Mouse (Mus musculus) C2C12 (cell line): ENCODE measurements around the gene Aars2. TPM values are rescaled to one million over a fixed set of nuclear protein-coding genes. Genes with fewer than 3 reads are reported as not detected.

Source experiments
- H3K27me3 ChIP-seq: one replicate; pipeline ENCODE4 v1.6.1; 2011; ENCODE audit not compliant: control insufficient read depth, insufficient read depth, insufficient read length
- H3K36me3 ChIP-seq: one replicate; pipeline ENCODE4 v1.6.1; 2011; ENCODE audit not compliant: control insufficient read depth, insufficient read depth
- H3K4me3 ChIP-seq: one replicate; pipeline ENCODE4 v1.5.1; 2011; ENCODE audit warnings: mild to moderate bottlenecking, control low read depth; ENCODE audit not compliant: poor library complexity, insufficient read depth, severe bottlenecking
- H3K79me2 ChIP-seq: one replicate; pipeline ENCODE4 v1.6.1; 2011; ENCODE audit not compliant: control insufficient read depth, insufficient read depth
- H3K79me3 ChIP-seq: one replicate; pipeline ENCODE4 v1.6.1; 2011; ENCODE audit warnings: low read depth, control low read depth
- H3ac ChIP-seq: one replicate; pipeline ENCODE3; 2011; ENCODE audit warnings: low read depth; ENCODE audit not compliant: control insufficient read depth, insufficient read length
- CEBPB ChIP-seq: IDR thresholded peaks from one replicate; pipeline ENCODE4 v1.6.1; 2011; ENCODE audit warnings: low read depth, mild to moderate bottlenecking, control low read depth, moderate library complexity
- CTCF ChIP-seq: IDR thresholded peaks from one replicate; pipeline ENCODE4 v1.5.1; 2011; ENCODE audit not compliant: control insufficient read depth, insufficient read depth, insufficient read length
- FOSL1 ChIP-seq: IDR thresholded peaks from one replicate; pipeline ENCODE4 v1.8.0; 2011; ENCODE audit warnings: mild to moderate bottlenecking, low read length; ENCODE audit not compliant: poor library complexity, insufficient read depth, severe bottlenecking
- MAX ChIP-seq: IDR thresholded peaks from one replicate; pipeline ENCODE4 v1.6.1; 2011; ENCODE audit warnings: mild to moderate bottlenecking, control low read depth
- MYOD1 ChIP-seq: IDR thresholded peaks from one replicate; pipeline ENCODE4 v1.6.1; 2011; ENCODE audit warnings: low read depth; ENCODE audit not compliant: control insufficient read depth, insufficient read length
- MYOG ChIP-seq: IDR thresholded peaks from one replicate; pipeline ENCODE4 v1.6.1; 2011; ENCODE audit not compliant: control insufficient read depth, insufficient read length; ENCODE audit errors: extremely low read depth
- USF1 ChIP-seq: IDR thresholded peaks from one replicate; pipeline ENCODE4 v1.6.1; 2011; ENCODE audit warnings: low read depth, mild to moderate bottlenecking, control low read depth, moderate library complexity
- polyA plus RNA-seq: library from polyadenylated mRNA; unstranded; fragments of >200 nt; fragmentation: generic; extraction: Trizol; gene quantifications from one replicate; pipeline ENCODE4 v1.2.1, GENCODE M21; 2012; ENCODE audit warnings: missing spikeins

Gene Aars2
- polyA plus RNA-seq, 1 experiment = 14.3 TPM

DNA sequence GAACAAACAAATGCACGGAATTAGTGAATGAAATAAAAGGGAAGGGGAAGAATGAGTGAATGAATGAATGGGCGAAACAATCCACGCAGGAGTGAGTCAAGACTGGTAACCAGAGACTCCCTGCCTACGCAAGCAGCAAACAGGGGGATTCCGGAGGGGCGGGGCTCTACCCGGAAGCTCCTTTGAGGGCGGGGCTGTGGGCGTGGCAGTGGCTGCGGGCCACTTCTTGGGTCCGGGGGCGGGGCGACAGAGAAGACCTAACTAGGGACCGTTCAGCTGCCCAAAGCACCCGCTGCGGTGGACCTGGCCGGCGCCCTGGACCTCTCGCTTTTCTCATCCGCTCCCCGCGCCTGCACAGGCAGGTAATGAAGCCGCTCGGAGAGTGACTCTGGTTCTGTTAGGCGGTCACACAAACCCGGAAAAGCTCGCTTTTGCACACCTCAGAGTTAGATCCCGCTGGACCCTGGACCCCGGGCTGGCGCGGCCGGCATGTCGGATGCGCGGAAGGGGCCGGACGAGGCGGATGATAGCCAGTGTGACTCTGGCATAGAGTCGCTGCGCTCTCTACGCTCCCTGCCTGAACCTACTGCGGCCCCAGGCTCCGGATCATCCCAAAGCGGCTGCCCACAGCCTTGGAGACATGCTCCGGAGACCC, 48.9 kb downstream of the Aars2 start, which contains the start of gene Nfkbie:
TSS of gene Nfkbie (plus strand) at position 252 of the 655 bp plus-strand sequence.
- H3ac ChIP-seq = peak within 1 kb of the TSS; percentile 52
- H3K36me3 ChIP-seq = no peaks in the 10 kb centered on the region
- peak within 1 kb of the TSS; percentile 42 for H3K4me3 ChIP-seq
- peaks cover 10% of the 10 kb centered on the region for H3K79me2 ChIP-seq
- TF ChIP-seq MYOG = no peak
- no peak for TF ChIP-seq FOSL1
- TF ChIP-seq CEBPB = no peak
- no peak for TF ChIP-seq USF1
- TF ChIP-seq CTCF = no peak
- no peak for TF ChIP-seq MYOD1
- no peak for TF ChIP-seq MAX
- no peaks in the 10 kb centered on the region for H3K27me3 ChIP-seq
- H3K79me3 ChIP-seq = no peaks in the 10 kb centered on the region

DNA sequence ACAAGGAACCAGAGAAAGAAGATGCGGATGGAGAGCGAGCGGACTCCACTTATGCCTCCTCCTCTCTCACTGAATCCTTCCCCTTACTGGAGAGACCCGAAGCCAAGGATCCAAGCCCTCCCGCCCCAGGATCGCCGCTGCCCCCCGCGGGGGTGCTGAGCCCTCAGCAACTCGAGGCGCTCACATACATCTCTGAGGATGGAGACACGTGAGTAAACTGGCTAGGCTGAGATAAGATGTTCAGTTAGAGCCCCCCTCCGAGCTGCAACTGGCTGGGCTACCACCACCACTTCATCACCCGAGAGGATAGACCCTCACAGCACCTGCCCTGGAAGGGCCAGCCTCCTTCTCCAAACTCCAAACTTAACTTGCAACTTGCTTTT, 49.5 kb downstream of the Aars2 start:
- Histone ChIP-seq H3K79me3 (no peaks in the 10 kb centered on the region), H3ac (peak overlapping the region; percentile 52), H3K79me2 (peaks cover 10% of the 10 kb centered on the region), H3K27me3 (no peaks in the 10 kb centered on the region), H3K4me3 (peak overlapping the region; percentile 42), H3K36me3 (no peaks in the 10 kb centered on the region)
- TF ChIP-seq MYOG = no peak
- no peak for TF ChIP-seq USF1
- TF ChIP-seq MYOD1 = no peak
- TF ChIP-seq CEBPB = no peak
- TF ChIP-seq FOSL1 = no peak
- TF ChIP-seq MAX = no peak
- no peak for TF ChIP-seq CTCF

DNA sequence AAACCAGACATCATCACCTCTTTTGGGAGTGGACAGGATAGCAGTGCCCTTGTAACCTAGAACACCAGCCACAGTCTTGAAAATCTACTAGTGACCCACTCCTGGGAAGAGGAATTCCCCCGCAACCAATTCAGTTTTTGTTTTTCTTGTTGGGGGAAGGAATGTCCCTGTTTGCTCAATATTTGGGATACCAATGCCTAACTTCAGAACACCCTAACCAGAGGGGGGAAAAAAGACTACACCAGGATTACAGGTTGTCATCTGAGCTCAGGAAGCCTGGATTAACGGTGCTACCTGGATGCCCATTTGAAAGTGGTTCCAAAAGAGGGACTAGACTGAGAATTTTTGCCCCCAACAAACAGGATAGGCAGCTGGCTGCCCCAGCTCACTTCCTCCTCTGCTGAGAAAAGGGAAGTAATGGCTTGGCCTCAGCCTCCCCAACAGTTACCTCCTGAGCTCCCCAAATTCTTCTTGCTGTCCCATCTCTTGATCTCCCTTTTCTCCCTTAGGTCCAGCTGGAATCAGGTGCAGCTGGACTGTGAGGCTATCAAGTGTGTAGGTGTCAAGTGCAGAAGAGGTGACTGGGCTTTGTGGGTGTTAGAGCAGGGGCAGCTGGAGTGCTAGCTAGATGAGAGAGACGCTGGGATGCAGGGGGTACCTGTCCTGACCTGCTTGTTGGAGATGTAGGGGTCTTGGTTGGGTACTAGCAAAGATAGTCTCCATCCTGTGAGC, 50.0 kb downstream of the Aars2 start:
- H3K79me2 ChIP-seq = peaks cover 10% of the 10 kb centered on the region
- H3K79me3 ChIP-seq = no peaks in the 10 kb centered on the region
- H3K4me3 ChIP-seq = peak overlapping the region; percentile 42
- H3K36me3 ChIP-seq = no peaks in the 10 kb centered on the region
- no peaks in the 10 kb centered on the region for H3K27me3 ChIP-seq
- no peak for TF ChIP-seq FOSL1
- TF ChIP-seq MAX = no peak
- TF ChIP-seq MYOD1 = no peak
- no peak for TF ChIP-seq USF1
- no peak for TF ChIP-seq CEBPB
- no peak for TF ChIP-seq CTCF
- H3ac ChIP-seq = no peak overlapping the region

DNA sequence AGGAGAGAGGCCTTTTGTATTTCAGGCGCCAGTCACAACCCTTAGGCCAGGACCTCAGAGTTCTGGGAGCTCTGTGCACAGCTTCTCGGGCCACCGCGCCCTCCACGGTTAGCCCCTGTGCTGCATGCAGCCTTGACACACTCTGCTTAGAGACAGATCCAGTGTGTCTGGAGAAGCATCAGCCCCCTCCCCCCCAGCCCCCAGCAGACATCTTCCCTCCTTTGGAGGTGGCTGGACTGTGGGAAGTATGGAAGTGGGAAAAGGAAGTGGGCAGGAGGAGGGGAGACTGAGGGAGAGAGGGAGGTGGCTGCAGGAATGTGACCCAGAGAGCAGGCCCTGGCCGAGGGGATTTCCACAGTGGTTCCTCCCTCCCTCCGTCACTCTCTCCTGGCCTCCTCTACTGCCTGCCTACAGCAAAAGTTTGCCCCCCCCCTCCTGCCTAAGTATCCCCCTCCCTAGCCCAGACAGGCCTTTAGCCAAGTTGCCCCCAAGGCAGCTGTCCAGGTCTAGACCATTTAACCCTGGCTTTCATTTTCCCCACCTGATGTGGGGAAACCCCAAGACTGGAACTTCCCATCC, 50.7 kb downstream of the Aars2 start:
- H3K27me3 ChIP-seq = no peaks in the 10 kb centered on the region
- no peaks in the 10 kb centered on the region for H3K79me3 ChIP-seq
- no peaks in the 10 kb centered on the region for H3K36me3 ChIP-seq
- H3K4me3 ChIP-seq = no peak overlapping the region
- peaks cover 10% of the 10 kb centered on the region for H3K79me2 ChIP-seq
- H3ac ChIP-seq = no peak overlapping the region
- TF ChIP-seq CEBPB = no peak
- no peak for TF ChIP-seq MAX
- no peak for TF ChIP-seq MYOD1
- no peak for TF ChIP-seq CTCF
- TF ChIP-seq USF1 = no peak
- TF ChIP-seq FOSL1 = no peak
- no peak for TF ChIP-seq MYOG

DNA sequence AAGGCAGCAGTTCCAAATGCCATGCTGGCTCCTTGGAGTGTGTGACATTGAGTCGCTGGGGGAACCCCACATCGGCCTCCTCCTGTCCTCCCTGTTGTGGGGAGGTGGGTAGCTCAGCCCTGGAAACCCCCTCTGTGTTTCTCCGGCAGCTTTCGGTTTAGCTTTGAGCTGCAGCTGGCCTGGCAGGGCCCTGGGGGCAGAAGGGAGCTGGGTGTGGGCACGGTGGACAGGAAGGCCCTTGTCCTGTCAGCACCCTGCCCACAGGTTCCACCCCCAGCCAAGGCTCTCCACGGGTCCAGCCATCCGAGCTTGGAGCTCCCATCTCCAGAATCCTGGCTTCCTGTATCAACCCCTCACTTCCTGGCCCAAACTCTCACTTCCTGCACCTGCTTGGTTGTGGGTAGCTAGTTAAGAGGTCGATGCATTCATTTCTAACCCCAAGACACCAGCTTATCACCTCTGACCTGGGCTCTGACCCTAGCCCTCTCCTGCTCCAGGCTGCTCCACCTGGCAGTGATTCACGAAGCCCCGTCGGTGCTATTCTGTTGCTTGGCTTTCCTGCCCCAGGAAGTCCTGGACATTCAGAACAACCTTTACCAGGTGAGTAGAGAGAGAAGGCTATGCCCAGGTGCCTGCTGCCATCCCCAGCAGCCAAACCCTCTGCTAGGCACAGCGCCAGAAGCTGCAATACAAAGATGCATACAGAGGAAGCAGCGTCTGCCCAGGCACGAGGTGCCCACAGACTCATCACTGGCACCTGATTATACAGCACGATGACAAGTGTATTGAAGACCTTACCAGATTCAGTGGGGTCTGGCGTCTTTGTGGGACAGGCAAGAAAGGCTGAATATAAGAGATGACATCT, 51.6 kb downstream of the Aars2 start:
- no peak overlapping the region for H3ac ChIP-seq
- H3K79me3 ChIP-seq = no peaks in the 10 kb centered on the region
- H3K36me3 ChIP-seq = no peaks in the 10 kb centered on the region
- peaks cover 10% of the 10 kb centered on the region for H3K79me2 ChIP-seq
- H3K4me3 ChIP-seq = no peak overlapping the region
- TF ChIP-seq USF1 (no peak), CEBPB (no peak), FOSL1 (no peak), CTCF (no peak), MAX (no peak), MYOG (no peak), MYOD1 (no peak)
- H3K27me3 ChIP-seq = no peaks in the 10 kb centered on the region
